Mouse (Mus musculus): ENCODE results near the gene Sgms1. TPM values are rescaled to one million over a fixed set of nuclear protein-coding genes. Genes with fewer than 3 reads are reported as not detected.

The Sgms1 gene
- polyA plus RNA-seq, 1 experiment from 2014 or later, result 19.1 TPM

DNA sequence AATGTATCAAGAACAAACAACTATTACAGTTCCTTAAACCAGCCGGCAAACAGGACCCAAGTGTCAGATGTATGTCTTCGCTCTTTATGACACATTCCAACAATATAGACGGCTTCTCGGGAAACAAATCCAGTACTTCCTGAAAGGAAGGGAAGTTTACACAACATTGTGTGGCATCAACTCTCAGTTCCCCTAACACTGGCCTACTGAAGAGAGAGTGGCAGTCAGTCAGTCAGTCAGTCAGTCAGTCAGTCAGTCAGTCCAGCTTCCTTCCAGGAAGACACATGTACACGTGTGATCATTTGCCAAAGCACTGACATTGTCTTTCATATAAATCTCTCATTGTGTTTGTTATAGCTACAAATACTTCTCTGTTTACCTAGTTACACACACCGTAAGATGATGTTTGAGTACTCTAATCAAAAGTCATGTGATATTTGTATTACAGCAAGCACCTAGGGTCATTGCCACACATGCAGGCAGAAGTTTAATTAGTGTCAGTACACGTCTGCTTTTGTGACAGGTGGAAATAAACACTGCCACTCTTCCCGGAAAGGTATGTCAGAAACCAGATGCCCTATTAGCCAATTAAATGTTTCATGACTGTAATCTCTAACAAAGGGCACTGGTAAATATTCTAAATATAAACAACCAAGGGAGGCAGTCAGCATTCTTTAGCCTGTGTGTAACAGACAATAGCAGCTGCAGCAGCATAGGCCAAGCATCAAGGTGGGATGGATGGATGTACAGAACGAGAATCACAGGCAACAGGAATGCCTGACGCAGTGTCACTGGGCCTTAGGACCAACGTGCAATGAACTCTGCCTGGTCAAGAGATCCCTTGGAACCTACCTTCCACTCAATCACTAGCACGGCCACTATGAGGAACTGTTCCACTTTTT is 174.4 kb downstream of the Sgms1 start:
- no peak for ATAC-seq (ENCODE audit: low FRiP score)
- 86% methylated on average over 12 of the region's 12 CpGs for WGBS
- H3K27ac ChIP-seq, result no peak overlapping the region
- no peak overlapping the region for H3K4me2 ChIP-seq
- no peaks in the 10 kb centered on the region for H3K36me3 ChIP-seq
- H3K27me3 ChIP-seq, result 0 out of 2 replicates have a peak, but pooled peaks cover 3% of the 10 kb centered on the region
- H3K4me1 ChIP-seq (replicated peaks), result peaks cover 10% of the 10 kb centered on the region
- H3K9me3 ChIP-seq, result no peaks in the 10 kb centered on the region
- H3K9ac ChIP-seq, result no peak overlapping the region
- no peak overlapping the region for H3K4me3 ChIP-seq

DNA sequence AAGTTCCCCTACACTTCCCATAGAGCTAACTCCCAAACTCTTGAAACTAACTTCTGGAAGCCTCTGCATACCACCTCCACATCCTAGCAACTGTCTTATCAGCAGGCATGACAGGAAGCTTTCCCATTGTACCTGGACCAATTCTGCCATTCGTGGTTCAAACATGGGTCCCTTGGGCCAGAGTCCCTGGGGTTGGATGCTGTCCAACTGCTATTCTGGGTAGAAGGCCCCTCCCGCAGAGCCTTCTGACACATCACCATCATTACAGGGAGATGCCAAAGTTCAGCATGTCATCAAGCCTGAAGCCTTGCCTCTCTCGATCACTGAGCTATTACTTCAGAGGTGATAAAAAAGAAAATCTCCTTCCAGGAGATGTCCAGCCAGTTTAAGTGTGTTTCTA is 175.9 kb downstream of the Sgms1 start:
- H3K36me3 ChIP-seq, result no peaks in the 10 kb centered on the region
- no peak for ATAC-seq (ENCODE audit: low FRiP score)

DNA sequence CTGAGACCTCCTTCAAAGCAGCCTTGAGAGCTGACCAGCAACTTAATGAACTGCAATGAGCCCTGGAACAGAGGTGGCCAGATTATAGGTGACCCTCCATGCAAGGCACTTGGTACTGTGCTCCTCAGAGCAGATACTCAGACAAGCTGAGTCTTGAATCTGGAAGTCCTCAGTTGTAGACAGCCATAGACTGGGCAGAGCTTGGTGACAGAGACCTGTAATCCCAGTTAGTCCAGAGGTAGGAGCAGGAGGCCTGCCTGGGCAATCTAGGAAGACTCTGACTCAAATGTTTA is 178.3 kb downstream of the Sgms1 start:
- 0 out of 2 replicates have a peak, but pooled peaks have one; percentile 24 for ATAC-seq (ENCODE audit: low FRiP score)

More for the DNA sequence above, 175.9 kb downstream of the Sgms1 start:
- Histone ChIP-seq H3K27me3 (0 out of 2 replicates have a peak, but pooled peaks cover 3% of the 10 kb centered on the region), H3K4me3 (no peak overlapping the region), H3K4me2 (no peak overlapping the region), H3K9me3 (no peaks in the 10 kb centered on the region), H3K4me1 (replicated peaks) (peaks cover 11% of the 10 kb centered on the region), H3K27ac (no peak overlapping the region), H3K9ac (no peak overlapping the region)
- WGBS, result 71% methylated on average over 3 of the region's 3 CpGs

DNA sequence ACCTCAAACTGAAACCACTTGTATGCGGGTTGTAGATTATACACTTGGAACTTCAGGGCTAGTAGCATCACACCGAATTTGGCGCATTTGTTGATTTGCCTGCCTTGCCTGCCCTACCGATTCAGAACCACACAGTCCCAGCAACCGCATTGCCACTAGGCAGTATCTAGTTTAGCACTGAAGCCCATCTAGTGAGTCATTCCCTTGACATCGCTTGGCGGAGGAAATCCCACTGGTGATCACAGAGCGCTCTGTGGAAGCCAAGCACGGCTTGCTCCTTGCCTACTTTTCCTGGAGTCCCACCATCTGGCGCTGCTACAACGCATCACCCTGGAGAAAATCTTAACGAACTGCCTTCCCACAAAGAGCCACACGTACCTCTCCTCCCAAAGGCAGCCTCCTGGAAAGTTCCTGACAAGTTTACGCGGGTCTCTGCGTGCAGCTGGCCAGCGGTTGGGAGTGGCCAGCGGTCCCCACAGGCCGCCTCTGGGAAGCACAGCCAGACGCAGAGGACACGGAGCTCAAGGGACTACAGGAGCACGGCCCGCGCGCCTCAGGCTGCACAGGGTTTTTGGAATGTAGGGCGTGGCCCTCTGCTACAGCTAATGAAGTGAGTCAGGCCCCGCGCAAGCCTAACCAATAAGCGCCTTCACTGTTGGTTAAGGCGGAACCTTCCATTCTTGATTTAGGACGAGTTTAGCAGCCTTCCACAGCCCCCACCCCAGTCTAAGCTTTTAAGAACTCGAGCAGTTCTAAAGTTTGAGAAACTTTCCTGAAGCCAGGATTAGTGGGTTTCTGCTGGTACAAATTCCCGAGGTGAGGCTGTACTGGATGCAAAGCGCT is 178.8 kb downstream of the Sgms1 start:
- Histone ChIP-seq H3K27me3 (0 out of 2 replicates have a peak, but pooled peaks cover 3% of the 10 kb centered on the region), H3K36me3 (no peaks in the 10 kb centered on the region), H3K9ac (no peak overlapping the region), H3K4me3 (peak overlapping the region; percentile 32), H3K4me2 (peak overlapping the region; percentile 56), H3K9me3 (no peaks in the 10 kb centered on the region), H3K4me1 (replicated peaks) (peaks cover 11% of the 10 kb centered on the region), H3K27ac (no peak overlapping the region)
- WGBS, result 5% methylated on average over 34 of the region's 34 CpGs
- ATAC-seq (ENCODE audit: low FRiP score), result peak; percentile 66

More for the DNA sequence above, 178.3 kb downstream of the Sgms1 start:
- Histone ChIP-seq H3K27ac (no peak overlapping the region), H3K4me2 (peak overlapping the region; percentile 56; the same call in 1 of the 2 replicates), H3K9me3 (no peaks in the 10 kb centered on the region), H3K36me3 (no peaks in the 10 kb centered on the region), H3K4me3 (no peak overlapping the region), H3K4me1 (replicated peaks) (peaks cover 11% of the 10 kb centered on the region), H3K9ac (no peak overlapping the region), H3K27me3 (0 out of 2 replicates have a peak, but pooled peaks cover 3% of the 10 kb centered on the region)

DNA sequence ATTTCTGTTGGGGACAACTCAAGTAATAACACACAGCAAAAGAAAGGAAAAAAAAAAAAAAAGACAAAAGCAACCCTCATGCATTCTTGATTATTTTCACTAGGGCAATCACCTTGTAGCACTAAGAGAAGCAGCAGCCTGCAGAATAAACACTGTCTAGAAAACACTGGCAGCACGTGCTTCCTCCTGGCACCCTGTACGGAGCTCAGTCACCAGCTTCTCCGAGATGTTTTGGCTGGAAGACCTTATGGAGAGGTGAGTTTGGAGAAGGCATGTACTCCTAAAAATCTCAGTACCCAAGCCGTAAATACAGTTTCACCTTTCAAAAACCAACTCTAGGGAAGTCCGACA is 179.4 kb downstream of the Sgms1 start:
- WGBS, result 37% methylated on average over 5 of the region's 5 CpGs
- H3K4me3 ChIP-seq, result peak overlapping the region; percentile 32; the same call in 1 of the 2 replicates

DNA sequence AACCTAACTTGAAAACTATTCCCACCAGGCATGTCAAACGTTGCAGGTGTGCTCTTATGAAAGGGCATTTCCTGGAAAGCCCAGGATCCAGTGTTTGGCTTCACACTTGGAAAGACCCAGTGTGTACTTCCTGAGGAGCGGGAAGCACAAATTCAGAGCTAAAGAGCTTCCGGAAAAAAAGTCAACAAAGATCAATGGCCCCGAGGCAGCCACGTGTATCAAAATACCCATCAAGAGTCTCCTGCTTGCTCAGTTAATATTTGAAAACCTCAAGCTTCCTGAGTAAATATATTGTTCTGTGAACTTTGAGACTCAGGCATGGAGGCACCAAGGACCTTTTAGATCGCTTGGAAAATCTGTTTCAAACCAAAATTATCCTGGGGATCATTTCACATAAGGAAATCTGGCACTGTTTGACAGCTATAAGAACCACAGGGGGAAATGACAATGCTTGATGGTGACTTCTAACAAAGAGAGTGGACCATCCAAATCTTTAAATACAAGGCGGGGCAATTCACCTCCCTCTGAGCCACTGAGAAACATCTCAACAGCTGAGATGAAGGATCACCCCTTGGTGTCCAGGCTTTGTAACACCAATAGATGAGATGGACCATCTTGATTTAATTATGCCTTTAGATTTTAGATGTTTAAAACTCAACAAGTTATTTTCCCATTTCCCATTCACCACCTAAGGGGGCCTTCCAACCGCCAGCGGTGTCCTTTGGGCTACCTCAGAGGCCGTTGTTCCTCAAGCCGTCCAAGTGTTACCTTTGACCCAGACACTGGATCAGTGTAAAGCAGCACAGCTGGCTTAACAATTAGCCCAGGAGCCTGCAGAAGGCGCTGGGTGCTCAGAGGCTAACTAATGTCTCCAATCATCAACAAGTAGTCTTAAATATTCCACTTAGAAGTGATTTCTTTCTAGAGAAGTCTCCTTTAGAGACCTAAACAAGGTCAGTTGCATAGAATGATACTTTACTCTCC is 187.1 kb downstream of the Sgms1 start:
- H3K27ac ChIP-seq, result no peak overlapping the region
- no peak overlapping the region for H3K9ac ChIP-seq
- no peak overlapping the region for H3K4me3 ChIP-seq
- ATAC-seq (ENCODE audit: low FRiP score), result no peak
- WGBS, result 82% methylated on average over 12 of the region's 12 CpGs
- no peaks in the 10 kb centered on the region for H3K27me3 ChIP-seq
- H3K4me1 ChIP-seq (replicated peaks), result no peaks in the 10 kb centered on the region
- no peaks in the 10 kb centered on the region for H3K9me3 ChIP-seq
- H3K4me2 ChIP-seq, result no peak overlapping the region
- H3K36me3 ChIP-seq, result no peaks in the 10 kb centered on the region

More for the DNA sequence above, 179.4 kb downstream of the Sgms1 start:
- no peak for ATAC-seq (ENCODE audit: low FRiP score)
- H3K9me3 ChIP-seq, result no peaks in the 10 kb centered on the region
- no peaks in the 10 kb centered on the region for H3K36me3 ChIP-seq
- 0 out of 2 replicates have a peak, but pooled peaks cover 3% of the 10 kb centered on the region for H3K27me3 ChIP-seq
- H3K4me2 ChIP-seq, result peak overlapping the region; percentile 56
- no peak overlapping the region for H3K27ac ChIP-seq
- H3K4me1 ChIP-seq (replicated peaks), result peaks cover 11% of the 10 kb centered on the region
- no peak overlapping the region for H3K9ac ChIP-seq

DNA sequence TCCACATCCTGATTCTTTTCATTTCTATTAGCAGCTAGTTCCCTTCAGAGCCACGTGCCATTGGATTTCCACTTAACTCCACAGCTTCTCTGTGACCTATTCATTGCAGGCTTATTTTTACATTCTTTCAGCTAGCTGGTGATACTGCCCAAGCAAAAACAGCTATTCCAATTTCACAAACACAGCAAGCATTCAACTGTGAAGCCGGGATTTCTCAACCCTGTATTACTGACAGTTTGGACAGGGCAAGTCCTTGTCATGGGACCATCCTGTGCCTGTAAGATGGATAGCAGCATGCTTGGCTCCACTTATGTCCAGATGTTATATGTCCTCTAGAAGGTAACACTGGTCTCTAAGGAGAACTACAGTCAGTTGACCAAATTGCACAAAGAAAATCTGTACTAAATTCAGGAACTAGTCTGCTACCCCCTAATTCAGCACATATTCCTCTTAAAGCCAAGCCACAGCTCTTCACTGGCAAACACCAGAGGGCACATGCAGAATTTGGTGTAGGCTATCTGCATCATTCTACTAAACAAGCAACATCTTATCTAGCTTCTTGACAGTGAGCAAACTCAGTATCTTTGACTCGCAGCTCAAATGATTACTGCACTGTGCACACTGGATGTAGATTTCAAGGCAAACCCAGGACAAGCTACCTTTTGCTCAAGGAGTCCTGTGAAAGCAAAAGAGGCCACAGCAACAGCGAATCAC is 189.5 kb downstream of the Sgms1 start:
- no peak overlapping the region for H3K27ac ChIP-seq
- no peak overlapping the region for H3K4me3 ChIP-seq
- ATAC-seq (ENCODE audit: low FRiP score), result no peak
- no peak overlapping the region for H3K9ac ChIP-seq
- 0 out of 2 replicates have a peak, but pooled peaks cover 10% of the 10 kb centered on the region for H3K4me1 ChIP-seq (replicated peaks)
- no peaks in the 10 kb centered on the region for H3K36me3 ChIP-seq
- no peaks in the 10 kb centered on the region for H3K9me3 ChIP-seq
- WGBS, result 89% methylated on average over 4 of the region's 4 CpGs
- H3K27me3 ChIP-seq, result no peaks in the 10 kb centered on the region
- no peak overlapping the region for H3K4me2 ChIP-seq

DNA sequence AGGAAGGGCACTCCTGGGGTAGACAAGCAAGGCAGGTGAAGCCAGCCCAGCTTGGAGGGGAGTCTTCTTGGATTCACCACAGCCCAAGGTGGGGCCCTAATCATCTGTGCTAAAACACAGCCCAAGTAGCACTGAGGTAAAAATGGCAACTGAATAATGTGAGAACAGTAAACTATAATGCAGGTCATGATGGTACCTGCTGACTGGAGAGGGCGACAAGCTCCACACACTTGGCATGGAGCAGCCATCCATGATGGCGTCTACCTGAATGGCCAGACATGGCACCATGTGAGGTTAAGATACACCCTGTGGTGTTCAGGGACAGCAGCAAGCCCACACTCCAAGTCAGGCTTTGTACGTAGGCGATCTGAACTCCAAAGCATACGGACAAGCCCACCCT is 190.4 kb downstream of the Sgms1 start:
- Histone ChIP-seq H3K36me3 (no peaks in the 10 kb centered on the region), H3K4me1 (replicated peaks) (0 out of 2 replicates have a peak, but pooled peaks cover 10% of the 10 kb centered on the region), H3K4me3 (no peak overlapping the region), H3K4me2 (no peak overlapping the region), H3K9ac (no peak overlapping the region), H3K9me3 (no peaks in the 10 kb centered on the region), H3K27me3 (no peaks in the 10 kb centered on the region), H3K27ac (no peak overlapping the region)
- no peak for ATAC-seq (ENCODE audit: low FRiP score)
- 97% methylated on average over 5 of the region's 5 CpGs for WGBS

DNA sequence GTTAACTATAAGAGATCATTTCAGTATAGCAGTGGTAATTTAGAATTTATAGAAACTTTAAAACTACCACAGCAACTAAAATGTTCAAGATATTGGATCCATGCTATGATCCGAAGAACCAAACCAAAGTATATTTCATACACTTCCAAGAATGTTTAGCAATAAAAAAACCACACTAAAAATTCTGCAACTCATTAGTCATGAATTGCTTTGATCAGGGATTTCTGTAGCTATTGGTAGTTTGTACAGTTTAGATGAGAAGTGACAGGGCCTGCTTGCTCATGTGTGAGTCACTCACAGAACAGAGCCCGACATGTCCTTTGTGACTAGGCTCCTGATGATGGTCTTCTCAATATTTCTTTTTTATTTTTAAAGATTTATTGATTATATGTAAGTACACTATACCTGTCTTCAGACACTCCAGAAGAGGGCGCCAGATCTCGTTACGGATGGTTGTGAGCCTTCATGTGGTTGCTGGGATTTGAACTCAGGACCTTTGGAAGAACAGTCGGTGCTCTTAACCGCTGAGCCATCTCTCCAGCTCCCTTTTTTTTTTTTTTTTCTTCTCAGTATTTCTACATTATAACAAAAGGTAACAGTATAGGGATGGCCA is 190.9 kb downstream of the Sgms1 start:
- H3K27me3 ChIP-seq, result no peaks in the 10 kb centered on the region
- H3K9ac ChIP-seq, result no peak overlapping the region
- H3K36me3 ChIP-seq, result no peaks in the 10 kb centered on the region
- H3K4me1 ChIP-seq (replicated peaks), result 0 out of 2 replicates have a peak, but pooled peaks cover 10% of the 10 kb centered on the region
- ATAC-seq (ENCODE audit: low FRiP score), result no peak
- H3K4me3 ChIP-seq, result no peak overlapping the region
- WGBS, result 99% methylated on average over 7 of the region's 7 CpGs
- no peaks in the 10 kb centered on the region for H3K9me3 ChIP-seq
- H3K4me2 ChIP-seq, result no peak overlapping the region
- no peak overlapping the region for H3K27ac ChIP-seq

DNA sequence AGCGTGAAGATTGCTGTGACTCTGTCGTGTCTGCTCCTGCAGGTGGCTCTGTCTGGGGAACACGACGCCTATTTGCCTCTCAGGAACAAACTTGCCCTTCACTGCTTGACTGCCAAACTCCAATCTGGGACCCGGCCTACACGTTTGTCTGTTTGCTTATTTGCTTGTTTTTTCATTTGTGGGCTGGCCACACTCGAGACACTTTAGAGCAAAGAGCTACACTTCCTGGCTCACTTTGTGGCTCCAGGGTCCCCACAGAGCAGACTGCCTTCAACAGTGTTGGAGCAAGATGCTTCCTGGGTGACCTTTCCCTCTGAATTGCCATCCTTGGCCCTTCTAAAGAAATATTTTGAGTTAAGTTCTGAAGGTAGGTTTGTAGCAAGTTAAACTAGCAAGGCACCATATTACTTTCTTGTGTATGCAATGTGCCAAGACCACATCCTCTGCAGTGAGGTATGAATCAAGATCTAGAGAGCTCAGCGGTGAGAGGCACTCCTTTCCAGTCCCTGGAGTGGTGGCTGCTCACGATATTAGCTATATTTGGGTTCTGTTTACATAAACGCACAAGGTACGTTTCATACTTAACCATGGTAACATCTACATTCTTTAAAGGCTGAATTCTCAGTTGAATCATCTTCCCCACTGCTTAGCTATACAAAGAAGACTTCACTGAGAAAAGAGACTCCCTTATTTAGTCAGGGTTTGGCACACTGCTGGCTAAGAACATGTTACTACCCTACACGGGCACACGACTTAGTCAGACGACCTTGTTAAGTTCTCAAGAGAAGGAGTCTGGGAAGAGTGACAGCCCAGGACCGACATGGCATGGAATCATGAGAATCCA is 192.3 kb downstream of the Sgms1 start:
- WGBS, result 81% methylated on average over 15 of the region's 15 CpGs
- H3K27ac ChIP-seq, result no peak overlapping the region
- H3K4me2 ChIP-seq, result no peak overlapping the region
- H3K27me3 ChIP-seq, result no peaks in the 10 kb centered on the region
- 0 out of 2 replicates have a peak, but pooled peaks cover 10% of the 10 kb centered on the region for H3K4me1 ChIP-seq (replicated peaks)
- H3K4me3 ChIP-seq, result no peak overlapping the region
- H3K36me3 ChIP-seq, result no peaks in the 10 kb centered on the region
- H3K9me3 ChIP-seq, result no peaks in the 10 kb centered on the region
- no peak for ATAC-seq (ENCODE audit: low FRiP score)
- H3K9ac ChIP-seq, result no peak overlapping the region

Measured in hindbrain, embryonic 13.5 days (tissue).